Mouse (Mus musculus) R1 (cell line): ENCODE data around the gene Plekhh2.

Source experiments
- DNase-seq: peaks from one replicate; pipeline ENCODE4 v3.0.0-alpha.2; 2018; ENCODE audit warnings: low read depth, low spot score

Gene Plekhh2

GRCm38 (mm10) chr17:84511682-84512515, at the start of gene Plekhh2:
Plekhh2 (plus strand) TSS chr17:84511895.
- DNase-seq, result peak; percentile 91

- peak; percentile 98 for DNase-seq
Observed at GRCm38 (mm10) chr17:84465753-84466608, 45.7 kb upstream of the Plekhh2 start, which contains the start of gene Thada. Thada (minus strand) TSS chr17:84466205.

GRCm38 (mm10) chr17:84474312-84474711, 37.4 kb upstream of the Plekhh2 start:
- DNase-seq, result no peak

- DNase-seq, result no peak
Observed at GRCm38 (mm10) chr17:84477176-84477575, 34.5 kb upstream of the Plekhh2 start.

- no peak for DNase-seq
Observed at GRCm38 (mm10) chr17:84478276-84478675, 33.4 kb upstream of the Plekhh2 start.

- peak; percentile 69 for DNase-seq
Observed at GRCm38 (mm10) chr17:84480464-84481355, 31.0 kb upstream of the Plekhh2 start.

GRCm38 (mm10) chr17:84482831-84483230, 28.9 kb upstream of the Plekhh2 start:
- no peak for DNase-seq

GRCm38 (mm10) chr17:84483673-84484320, 27.9 kb upstream of the Plekhh2 start:
- DNase-seq, result no peak

- DNase-seq, result no peak
Observed at GRCm38 (mm10) chr17:84487415-84487814, 24.3 kb upstream of the Plekhh2 start.

GRCm38 (mm10) chr17:84492255-84492880, 19.3 kb upstream of the Plekhh2 start:
- peak; percentile 88 for DNase-seq

GRCm38 (mm10) chr17:84497026-84497425, 14.7 kb upstream of the Plekhh2 start:
- DNase-seq, result peak; percentile 78

GRCm38 (mm10) chr17:84497559-84497958, 14.1 kb upstream of the Plekhh2 start:
- no peak for DNase-seq

- no peak for DNase-seq
Observed at GRCm38 (mm10) chr17:84497972-84498604, 13.6 kb upstream of the Plekhh2 start.

GRCm38 (mm10) chr17:84498639-84499038, 13.1 kb upstream of the Plekhh2 start:
- peak; percentile 43 for DNase-seq

- no peak for DNase-seq
Observed at GRCm38 (mm10) chr17:84502341-84502740, 9.4 kb upstream of the Plekhh2 start.

- DNase-seq, result no peak
Observed at GRCm38 (mm10) chr17:84505922-84506321, 5.8 kb upstream of the Plekhh2 start.

- DNase-seq, result no peak
Observed at GRCm38 (mm10) chr17:84508736-84509135, 3.0 kb upstream of the Plekhh2 start.

- no peak for DNase-seq
Observed at GRCm38 (mm10) chr17:84509176-84509575, 2.5 kb upstream of the Plekhh2 start.

GRCm38 (mm10) chr17:84510355-84510754, 1.3 kb upstream of the Plekhh2 start:
- no peak for DNase-seq
